Mouse (Mus musculus) heart, embryonic 11.5 days (tissue): Measurements from ENCODE around the gene Swap70. TPM values are rescaled to one million over a fixed set of nuclear protein-coding genes. Genes with fewer than 3 reads are reported as not detected.
"Not testable (repeated sequence)": the region's sequence is repeated elsewhere in the genome, so short reads cannot be mapped to it uniquely, and the experiment has no call there.

Source experiments
- ATAC-seq: fragments of 200-750 bp; cut with Nextera tagmentation; replicated peaks from 2 replicates; pipeline ENCODE4 v1.8.0; 2017; ENCODE audit warnings: moderate library complexity; ENCODE audit not compliant: insufficient number of reproducible peaks, low FRiP score, low TSS enrichment
- H3K27ac ChIP-seq: fragments of 300-500 bp; sonication (generic); 2 replicates; pipeline ENCODE4 v1.5.1; 2014; ENCODE audit warnings: mild to moderate bottlenecking, low read depth, low read length
- H3K27me3 ChIP-seq: fragments of 300-500 bp; sonication (generic); 2 replicates; pipeline ENCODE4 v1.6.1; 2014; ENCODE audit warnings: mild to moderate bottlenecking, low read length, mixed read lengths; ENCODE audit not compliant: control insufficient read depth, insufficient read depth
- H3K36me3 ChIP-seq: fragments of 300-500 bp; sonication (generic); 2 replicates; pipeline ENCODE4 v1.6.1; 2014; ENCODE audit warnings: mild to moderate bottlenecking, low read length, moderate library complexity, mixed read lengths; ENCODE audit not compliant: control insufficient read depth, insufficient read depth
- H3K4me1 ChIP-seq: fragments of 300-500 bp; sonication (generic); 2 replicates; pipeline ENCODE4 v1.6.1; 2014; ENCODE audit warnings: low read length; ENCODE audit not compliant: control insufficient read depth, insufficient read depth
- H3K4me2 ChIP-seq: fragments of 300-500 bp; sonication (generic); 2 replicates; pipeline ENCODE4 v1.6.1; 2014; ENCODE audit warnings: mild to moderate bottlenecking, moderate library complexity
- H3K4me3 ChIP-seq: fragments of 300-500 bp; sonication (generic); 2 replicates; pipeline ENCODE4 v1.5.1; 2014; ENCODE audit warnings: low read depth, low read length
- H3K9ac ChIP-seq: fragments of 300-500 bp; sonication (generic); 2 replicates; pipeline ENCODE4 v1.6.1; 2014; ENCODE audit warnings: mild to moderate bottlenecking, low read depth, low read length, moderate library complexity
- H3K9me3 ChIP-seq: fragments of 300-500 bp; sonication (generic); replicated peaks from 2 replicates; pipeline ENCODE4 v1.6.1; 2016; ENCODE audit warnings: low read length; ENCODE audit not compliant: control insufficient read depth
- WGBS: fragments of 180-500 bp; shearing (Covaris S2); extraction: QIAGEN DNeasy Blood & Tissue Kit; methylation state at CpG from one replicate; pipeline ENCODE4 v1.1.7; 2014; ENCODE audit not compliant: insufficient replicate concordance; 5-methylcytosine and 5-hydroxymethylcytosine counted together
- polyA plus RNA-seq: library from polyadenylated mRNA; unstranded; fragments of >200 nt; fragmentation: Nextera tagmentation; extraction: Ambion mirVana; gene quantifications from 2 replicates; pipeline ENCODE4 v1.2.1, GENCODE M21; 2014

The Swap70 gene
- polyA plus RNA-seq, 1 experiment from 2014 or later = 14.4 TPM

- Histone ChIP-seq H3K27ac (no peak overlapping the region), H3K4me2 (no peak overlapping the region), H3K9ac (no peak overlapping the region), H3K27me3 (no peaks in the 10 kb centered on the region), H3K36me3 (peaks cover 5% of the 10 kb centered on the region; the same call in 1 of the 2 replicates), H3K9me3 (no peaks in the 10 kb centered on the region), H3K4me1 (no peaks in the 10 kb centered on the region; the same call in 1 of the 2 replicates), H3K4me3 (no peak overlapping the region)
- 87% methylated on average over 5 of the region's 5 CpGs for WGBS
- no peak for ATAC-seq
Measured at GRCm38 (mm10) chr7:110226484-110226883, 5.0 kb downstream of the Swap70 start.

- H3K9ac ChIP-seq = no peak overlapping the region
- H3K4me3 ChIP-seq = no peak overlapping the region
- no peaks in the 10 kb centered on the region for H3K9me3 ChIP-seq
- no peak for ATAC-seq
- no peaks in the 10 kb centered on the region for H3K4me1 ChIP-seq
- H3K27ac ChIP-seq = no peak overlapping the region; the same call in 1 of the 2 replicates
- H3K36me3 ChIP-seq = peaks cover 5% of the 10 kb centered on the region; the same call in 1 of the 2 replicates
- no peaks in the 10 kb centered on the region for H3K27me3 ChIP-seq
- 69% methylated on average over 6 of the region's 6 CpGs for WGBS
- H3K4me2 ChIP-seq = no peak overlapping the region
Measured at GRCm38 (mm10) chr7:110229967-110230366, 8.5 kb downstream of the Swap70 start.

DNA sequence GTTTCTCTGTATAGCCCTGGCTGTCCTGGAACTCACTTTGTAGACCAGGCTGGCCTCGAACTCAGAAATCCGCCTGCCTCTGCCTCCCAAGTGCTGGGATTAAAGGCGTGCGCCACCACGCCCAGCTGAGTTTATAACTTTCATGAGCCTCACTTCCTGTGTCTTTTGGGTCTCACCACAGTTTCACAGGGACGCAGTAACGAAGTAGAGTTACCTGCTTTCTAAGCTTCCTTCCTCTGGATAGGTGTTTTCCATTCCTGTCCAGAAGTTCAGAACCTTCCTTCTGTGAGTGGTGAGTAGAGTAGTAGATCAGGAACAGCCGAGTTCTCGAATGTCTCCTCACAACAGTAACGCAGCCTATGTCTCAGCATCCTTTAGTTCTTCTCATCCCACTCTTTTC lies 9.6 kb downstream of the Swap70 start:
- not testable (repeated sequence) for H3K4me2 ChIP-seq
- WGBS = 90% methylated on average over 8 of the region's 10 CpGs

GRCm38 (mm10) chr7:110236085-110236484 lies 14.6 kb downstream of the Swap70 start:
- no peak for ATAC-seq
- H3K9ac ChIP-seq = no peak overlapping the region
- no peaks in the 10 kb centered on the region for H3K9me3 ChIP-seq
- 78% methylated on average over 4 of the region's 4 CpGs for WGBS
- no peaks in the 10 kb centered on the region for H3K27me3 ChIP-seq
- no peaks in the 10 kb centered on the region for H3K36me3 ChIP-seq
- no peak overlapping the region for H3K4me2 ChIP-seq
- H3K4me3 ChIP-seq = no peak overlapping the region
- H3K4me1 ChIP-seq = peaks cover 12% of the 10 kb centered on the region; the same call in 1 of the 2 replicates
- no peak overlapping the region for H3K27ac ChIP-seq

More for the DNA sequence above, 9.6 kb downstream of the Swap70 start:
- H3K4me3 ChIP-seq, H3K27ac ChIP-seq, H3K9me3 ChIP-seq, H3K36me3 ChIP-seq, H3K9ac ChIP-seq, H3K4me1 ChIP-seq, H3K27me3 ChIP-seq, ATAC-seq: not testable (repeated sequence)

- H3K9ac ChIP-seq = 0 out of 2 replicates have a peak overlapping the region, but pooled peaks have one; percentile 34
- H3K27me3 ChIP-seq = no peaks in the 10 kb centered on the region
- peak overlapping the region; percentile 70 for H3K27ac ChIP-seq
- no peak overlapping the region for H3K4me2 ChIP-seq
- WGBS = 47% methylated on average over 3 of the region's 3 CpGs
- peaks cover 12% of the 10 kb centered on the region; the same call in 1 of the 2 replicates for H3K4me1 ChIP-seq
- H3K9me3 ChIP-seq = no peaks in the 10 kb centered on the region
- no peak overlapping the region for H3K4me3 ChIP-seq
- H3K36me3 ChIP-seq = no peaks in the 10 kb centered on the region
- ATAC-seq = no peak
Measured at GRCm38 (mm10) chr7:110237451-110237836, 15.9 kb downstream of the Swap70 start.

GRCm38 (mm10) chr7:110237837-110238451 lies 16.4 kb downstream of the Swap70 start:
- Histone ChIP-seq H3K27me3 (no peaks in the 10 kb centered on the region), H3K36me3 (no peaks in the 10 kb centered on the region), H3K4me3 (no peak overlapping the region), H3K27ac (peak overlapping the region; percentile 70), H3K4me2 (no peak overlapping the region), H3K9me3 (no peaks in the 10 kb centered on the region), H3K4me1 (peaks cover 12% of the 10 kb centered on the region; the same call in 1 of the 2 replicates), H3K9ac (0 out of 2 replicates have a peak overlapping the region, but pooled peaks have one; percentile 34)
- WGBS = 57% methylated on average over 2 of the region's 2 CpGs
- ATAC-seq = no peak

DNA sequence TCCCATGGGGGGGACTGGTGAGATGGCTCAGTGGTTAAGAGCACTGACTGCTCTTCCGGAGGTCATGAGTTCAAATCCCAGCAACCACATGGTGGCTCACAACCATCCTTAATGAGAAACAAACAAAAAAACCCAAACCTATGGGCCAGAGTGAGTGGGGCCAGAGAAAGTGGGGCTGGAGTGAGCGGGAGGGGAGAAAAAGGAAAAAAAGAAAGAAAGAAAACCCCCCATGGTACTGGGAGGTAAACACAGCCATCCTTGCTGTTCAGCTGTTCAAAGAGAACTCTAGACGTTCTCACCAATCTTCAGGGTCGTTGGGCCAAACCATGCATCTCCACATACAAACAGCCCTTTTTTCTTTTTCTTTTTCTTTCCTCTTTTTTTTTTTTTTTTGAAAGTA lies 18.1 kb downstream of the Swap70 start:
- Histone ChIP-seq H3K4me1 (peaks cover 12% of the 10 kb centered on the region; the same call in 1 of the 2 replicates), H3K4me2 (no peak overlapping the region), H3K27ac (no peak overlapping the region), H3K36me3 (no peaks in the 10 kb centered on the region), H3K4me3 (no peak overlapping the region), H3K27me3 (no peaks in the 10 kb centered on the region), H3K9ac (no peak overlapping the region), H3K9me3 (no peaks in the 10 kb centered on the region)
- WGBS = 84% methylated on average over 4 of the region's 4 CpGs
- ATAC-seq = no peak

- no peak overlapping the region for H3K9ac ChIP-seq
- no peak overlapping the region for H3K27ac ChIP-seq
- 70% methylated on average over 9 of the region's 9 CpGs for WGBS
- H3K4me2 ChIP-seq = no peak overlapping the region
- no peak overlapping the region for H3K4me3 ChIP-seq
- no peak for ATAC-seq
- H3K9me3 ChIP-seq = no peaks in the 10 kb centered on the region
- H3K4me1 ChIP-seq = peaks cover 14% of the 10 kb centered on the region; the same call in 1 of the 2 replicates
- H3K36me3 ChIP-seq = no peaks in the 10 kb centered on the region
- no peaks in the 10 kb centered on the region for H3K27me3 ChIP-seq
Measured at GRCm38 (mm10) chr7:110241472-110242289, 20.2 kb downstream of the Swap70 start.
